Mouse (Mus musculus) thymus, postnatal 0 days (tissue): ENCODE measurements around the gene Syne2. TPM values are rescaled to one million over a fixed set of nuclear protein-coding genes. Genes with fewer than 3 reads are reported as not detected.

Experiments used
- DNase-seq: peaks from one replicate; pipeline ENCODE4 v3.0.0-alpha.2; 2015; ENCODE audit warnings: low spot score
- polyA plus RNA-seq: library from polyadenylated mRNA; unstranded; fragments of >200 nt; fragmentation: Nextera tagmentation; extraction: Ambion mirVana; gene quantifications from 2 replicates; pipeline ENCODE4 v1.2.1, GENCODE M21; 2015

The Syne2 gene
- polyA plus RNA-seq, 1 experiment from 2014 or later = 6.2 TPM

GRCm38 (mm10) chr12:76018640-76019039 is 200.7 kb downstream of the Syne2 start:
- no peak for DNase-seq

GRCm38 (mm10) chr12:76042301-76042700 is 224.4 kb downstream of the Syne2 start:
- DNase-seq = no peak

- no peak for DNase-seq
Measured at GRCm38 (mm10) chr12:76046561-76046960, 228.6 kb downstream of the Syne2 start.

GRCm38 (mm10) chr12:76047921-76048320 is 230.0 kb downstream of the Syne2 start:
- no peak for DNase-seq

- DNase-seq = no peak
Measured at GRCm38 (mm10) chr12:76048672-76049071, 230.7 kb downstream of the Syne2 start.

- no peak for DNase-seq
Measured at GRCm38 (mm10) chr12:76049343-76049742, 231.4 kb downstream of the Syne2 start.

- no peak for DNase-seq
Measured at GRCm38 (mm10) chr12:76051879-76052278, 233.9 kb downstream of the Syne2 start.

GRCm38 (mm10) chr12:76054653-76055052 is 236.7 kb downstream of the Syne2 start:
- DNase-seq = no peak

- DNase-seq = no peak
Measured at GRCm38 (mm10) chr12:76063001-76063400, 245.1 kb downstream of the Syne2 start.

GRCm38 (mm10) chr12:76070386-76070785 is 252.5 kb downstream of the Syne2 start:
- DNase-seq = no peak

- no peak for DNase-seq
Measured at GRCm38 (mm10) chr12:76071935-76072849, 254.3 kb downstream of the Syne2 start.

- DNase-seq = no peak
Measured at GRCm38 (mm10) chr12:76073066-76073826, 255.3 kb downstream of the Syne2 start.

GRCm38 (mm10) chr12:76073981-76074380 is 256.0 kb downstream of the Syne2 start:
- no peak for DNase-seq

- DNase-seq = no peak
Measured at GRCm38 (mm10) chr12:76080876-76081556, 263.1 kb downstream of the Syne2 start.

- DNase-seq = peak; percentile 26
Measured at GRCm38 (mm10) chr12:76081557-76082211, 263.8 kb downstream of the Syne2 start.

- no peak for DNase-seq
Measured at GRCm38 (mm10) chr12:76085066-76085465, 267.1 kb downstream of the Syne2 start.

GRCm38 (mm10) chr12:76085956-76086905 is 268.3 kb downstream of the Syne2 start:
- peak; percentile 35 for DNase-seq

- no peak for DNase-seq
Measured at GRCm38 (mm10) chr12:76087025-76087424, 269.1 kb downstream of the Syne2 start.

GRCm38 (mm10) chr12:76092789-76093466 is 275.0 kb downstream of the Syne2 start:
- no peak for DNase-seq
